Mouse (Mus musculus) common myeloid progenitor, adult 5-6 weeks (primary cell): ENCODE data around the gene Mbd3. TPM values are rescaled to one million over a fixed set of nuclear protein-coding genes. Genes with fewer than 3 reads are reported as not detected.

Source experiments
- ATAC-seq: replicated peaks from 2 replicates; pipeline ENCODE4 v1.8.0; 2016; ENCODE audit warnings: low read depth, mild to moderate bottlenecking, moderate TSS enrichment, inconsistent platforms; ENCODE audit not compliant: poor library complexity, severe bottlenecking
- total RNA-seq: library from RNA; stranded (forward); fragments of 200-1000, 187-1606 nt; gene quantifications from 2 replicates; pipeline ENCODE4 v1.2.3, GENCODE M21; 2017

Gene Mbd3
- 76.2 and 113 TPM in 2 replicates for total RNA-seq

DNA sequence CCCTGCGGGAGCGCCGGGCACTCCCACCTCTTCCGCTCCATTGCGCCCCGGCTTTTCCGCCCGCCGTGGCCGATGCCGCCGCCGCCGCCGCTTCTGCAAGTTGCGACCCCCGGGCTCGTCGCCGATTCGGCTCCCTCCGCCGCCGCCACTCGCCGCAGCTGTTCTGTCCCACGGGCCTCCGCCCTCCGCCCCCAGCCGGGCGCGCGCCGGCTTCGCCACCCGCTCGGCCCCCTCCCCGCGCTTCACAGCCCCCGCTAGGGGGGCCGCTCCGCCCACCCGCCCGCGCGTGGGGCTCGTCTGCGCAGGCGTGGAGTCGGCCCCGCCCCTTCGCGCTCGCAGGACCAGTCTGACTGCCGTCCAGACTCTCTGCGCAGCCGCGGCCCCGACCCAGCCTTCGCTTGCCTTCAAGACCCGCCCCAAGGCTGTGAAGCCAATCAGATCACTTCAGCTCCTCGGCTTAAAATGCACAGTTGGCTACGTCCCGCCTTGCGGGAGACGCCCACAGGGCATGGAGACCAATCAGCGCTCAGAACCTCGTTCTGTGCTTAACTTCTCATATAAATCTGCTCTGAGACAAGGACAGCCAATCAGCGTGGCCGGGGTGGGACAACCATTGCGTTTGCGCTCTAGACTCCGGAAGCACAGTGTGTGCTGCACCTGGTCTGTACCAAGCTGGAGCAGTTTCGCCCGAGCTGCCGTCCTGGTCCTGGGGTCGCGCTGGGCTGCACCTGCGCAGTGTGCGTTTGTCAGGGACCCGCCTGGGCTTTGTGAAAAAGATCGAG, at the start of gene Mbd3:
Gene Mbd3 (minus strand): TSS at position 360 of the 782 bp plus-strand sequence.
- peak; percentile 90 for ATAC-seq

DNA sequence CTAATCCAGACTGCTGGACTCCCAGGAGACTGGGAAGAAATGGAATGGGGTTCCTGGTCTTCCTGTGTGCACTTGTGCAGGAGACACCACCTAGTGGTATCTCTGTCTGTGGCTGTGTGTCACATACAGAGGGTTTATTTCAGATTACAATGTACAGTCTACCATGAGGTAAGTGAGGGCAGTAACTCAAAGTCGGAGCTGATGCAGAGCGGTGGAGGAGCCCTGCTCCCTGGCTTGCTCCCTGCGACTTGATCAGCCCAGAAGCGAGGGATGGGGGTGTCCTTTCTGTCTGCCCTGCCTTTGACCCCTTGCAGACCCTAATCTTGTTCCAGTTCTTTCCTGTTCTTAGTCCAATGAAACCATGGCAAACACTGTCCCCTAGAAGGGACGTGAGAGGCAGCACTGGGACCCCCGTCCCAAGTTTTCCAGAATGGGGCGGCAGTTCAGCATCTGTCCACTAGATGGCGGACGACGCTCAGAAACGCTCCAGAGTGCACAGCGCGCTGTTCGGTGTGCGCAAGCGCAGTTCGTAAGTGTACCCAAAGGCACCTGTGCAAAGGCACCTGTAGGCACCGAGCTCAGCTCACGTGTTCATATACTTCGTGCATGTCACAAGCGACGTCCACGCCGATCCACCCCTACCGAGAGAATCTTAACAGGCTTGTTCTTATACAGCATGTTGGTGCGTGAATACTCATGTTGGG, 46.7 kb upstream of the Mbd3 start:
- peak; percentile 85 for ATAC-seq

DNA sequence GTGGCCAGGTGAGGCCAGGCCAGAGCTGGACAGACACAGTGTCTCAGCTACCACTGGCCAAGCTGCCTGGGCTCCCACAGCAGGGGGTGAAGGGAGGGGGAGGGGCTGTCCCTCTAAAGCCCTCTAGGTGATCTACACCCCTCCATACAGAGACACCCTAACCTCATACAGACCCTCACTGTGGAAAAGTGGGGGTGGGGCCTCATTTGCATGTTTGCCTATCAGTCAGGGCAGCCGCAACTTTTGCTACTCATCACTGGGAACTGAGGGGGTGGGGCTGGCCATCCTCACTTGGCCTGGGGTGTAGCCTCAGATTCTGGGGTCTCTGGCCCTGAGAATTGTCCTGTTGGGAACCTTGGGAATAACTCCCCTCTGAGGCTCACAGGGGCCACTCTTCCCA, 45.7 kb upstream of the Mbd3 start:
- ATAC-seq = no peak

DNA sequence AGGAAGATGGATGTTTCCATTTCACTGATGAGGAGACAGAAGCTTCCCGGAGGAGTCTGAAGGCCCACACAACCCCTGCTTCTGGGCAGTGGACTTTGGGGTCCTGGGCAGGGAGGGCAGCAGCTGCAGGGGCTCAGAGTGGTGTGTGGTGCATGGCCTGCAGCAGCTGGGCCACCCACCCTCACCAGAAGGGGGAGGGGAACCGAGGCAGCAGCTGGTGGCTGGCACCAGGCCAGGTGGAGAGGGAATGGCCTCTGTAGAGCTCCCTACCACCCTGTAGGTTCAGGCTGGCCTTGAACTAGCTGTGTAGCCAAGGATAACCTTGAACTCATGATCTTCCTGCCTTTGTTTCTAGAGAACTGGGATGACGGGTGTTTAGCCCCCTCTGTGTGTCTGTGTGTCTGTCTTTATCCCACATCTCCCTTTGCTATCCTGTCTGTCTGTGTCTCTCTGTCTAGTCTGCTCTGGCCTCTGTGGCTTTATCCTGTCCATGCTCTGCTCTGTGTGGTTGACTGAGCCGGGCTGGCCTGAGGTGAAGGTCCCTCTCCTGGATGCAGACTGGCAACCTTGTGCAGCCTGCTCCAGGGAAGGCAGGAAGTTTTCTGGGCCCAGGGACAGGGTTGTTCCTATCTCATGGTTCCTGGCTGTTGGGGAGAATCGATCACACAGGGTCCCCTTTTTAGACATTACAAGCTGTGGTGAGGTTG, 45.1 kb upstream of the Mbd3 start:
- no peak; the same call in 1 of the 2 replicates for ATAC-seq

DNA sequence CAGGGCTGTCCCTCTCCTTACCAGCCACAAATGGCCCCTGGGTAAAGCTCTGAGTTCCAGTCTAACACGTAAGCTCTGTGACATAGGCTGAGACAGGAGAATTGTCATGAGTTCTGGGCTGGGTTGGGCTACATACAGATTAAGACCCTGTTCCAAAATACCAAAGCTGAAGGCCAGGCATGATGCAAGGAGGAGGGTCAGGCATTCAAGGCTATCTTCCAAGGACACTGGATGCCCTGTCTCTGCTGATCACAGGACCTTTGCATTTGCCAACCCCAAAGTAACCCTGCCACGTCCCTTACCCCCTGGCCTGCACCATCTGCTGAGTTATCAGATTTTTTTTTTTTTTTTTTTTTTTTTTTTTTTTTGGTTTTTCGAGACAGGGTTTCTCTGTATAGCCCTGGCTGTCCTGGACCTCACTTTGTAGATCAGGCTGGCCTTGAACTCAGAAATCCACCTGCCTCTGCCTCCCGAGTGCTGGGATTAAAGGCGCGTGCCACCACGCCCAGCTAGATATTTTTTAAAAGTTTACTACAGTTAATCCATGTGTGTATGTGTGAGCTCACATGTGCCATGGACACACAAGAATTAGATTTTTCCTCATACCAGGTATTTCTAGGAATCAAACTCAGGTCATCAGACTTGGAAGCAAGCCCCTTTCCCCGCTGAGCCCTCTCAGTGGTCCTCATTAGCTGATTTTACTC, 44.4 kb upstream of the Mbd3 start:
- ATAC-seq = no peak

DNA sequence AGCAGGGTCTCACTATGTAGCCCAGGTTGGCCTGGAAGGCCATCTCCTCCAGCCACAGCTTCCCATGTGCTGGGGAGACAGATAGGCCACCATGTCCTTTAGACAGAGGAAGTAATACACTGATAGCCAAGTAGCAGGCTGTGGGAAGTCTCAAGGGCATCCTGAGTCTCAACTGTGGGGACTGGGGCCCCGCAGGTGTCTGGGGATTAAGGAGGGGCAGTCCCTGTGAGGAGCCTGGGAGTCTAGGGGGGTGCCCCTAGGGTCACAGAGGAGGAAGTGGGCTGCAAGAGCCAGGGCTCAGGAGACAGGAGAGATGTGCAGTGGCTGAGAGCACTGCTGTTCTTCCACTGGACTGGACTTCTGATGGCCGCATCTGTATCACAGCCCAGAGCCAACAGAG, 43.6 kb upstream of the Mbd3 start:
- no peak; the same call in 1 of the 2 replicates for ATAC-seq

DNA sequence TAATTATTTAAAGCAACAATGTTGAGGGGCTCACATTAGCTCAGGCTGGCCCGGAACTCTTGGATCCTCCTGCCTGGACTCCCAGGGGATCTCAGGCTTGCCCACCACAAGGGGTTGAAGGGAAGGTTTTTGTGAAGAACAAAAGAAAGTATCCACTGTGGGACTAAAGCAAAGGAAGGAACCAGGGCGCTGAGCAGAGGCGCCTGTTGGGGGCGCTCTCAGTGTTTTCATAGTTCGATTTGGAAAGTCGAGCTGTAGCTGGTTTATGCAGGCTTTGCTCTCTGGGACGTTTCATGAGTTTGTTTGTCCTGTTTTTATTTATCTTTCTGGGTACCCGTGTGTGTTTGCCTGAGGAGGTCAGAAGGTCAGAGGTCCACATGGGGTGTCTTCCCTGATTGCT, 42.2 kb upstream of the Mbd3 start:
- ATAC-seq = no peak

DNA sequence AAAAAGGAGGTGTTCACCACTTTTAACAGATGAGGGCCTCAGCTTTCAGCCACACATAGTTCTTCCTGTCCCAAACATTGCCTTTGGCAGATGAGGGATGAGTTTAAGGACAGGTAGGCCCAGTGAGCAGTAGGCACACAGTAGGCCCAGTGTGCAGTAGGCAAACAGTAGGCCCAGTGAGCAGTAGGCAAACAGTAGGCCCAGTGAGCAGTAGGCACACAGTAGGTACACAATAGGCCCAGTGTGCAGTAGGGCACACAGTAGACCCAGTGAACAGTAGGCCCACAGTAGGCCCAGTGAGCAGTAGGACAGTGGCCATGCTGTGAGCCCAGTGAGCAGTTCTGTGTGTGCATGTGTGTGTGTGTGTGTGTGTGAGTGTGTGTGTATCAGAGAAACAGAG, 40.7 kb upstream of the Mbd3 start:
- ATAC-seq = no peak

DNA sequence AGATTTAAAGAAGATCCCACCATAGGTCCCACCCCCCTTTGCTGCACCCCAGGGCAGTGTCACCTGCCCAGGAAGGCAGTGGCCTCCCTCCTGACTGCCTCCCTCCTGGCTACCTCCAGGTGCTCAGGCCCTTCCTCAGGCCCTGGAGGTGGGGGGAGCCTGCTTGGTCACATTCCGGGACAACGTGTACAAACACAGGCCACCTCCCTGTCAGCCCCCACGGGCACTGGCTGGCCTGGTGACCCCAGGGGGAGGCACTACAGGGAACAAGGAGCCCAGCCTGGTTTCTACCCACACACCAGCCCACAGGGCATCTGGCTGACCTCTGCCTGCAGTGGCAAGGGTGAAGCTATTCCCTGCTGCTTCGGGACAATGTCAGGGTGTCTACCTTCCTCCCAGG, 38.6 kb upstream of the Mbd3 start:
- no peak for ATAC-seq

DNA sequence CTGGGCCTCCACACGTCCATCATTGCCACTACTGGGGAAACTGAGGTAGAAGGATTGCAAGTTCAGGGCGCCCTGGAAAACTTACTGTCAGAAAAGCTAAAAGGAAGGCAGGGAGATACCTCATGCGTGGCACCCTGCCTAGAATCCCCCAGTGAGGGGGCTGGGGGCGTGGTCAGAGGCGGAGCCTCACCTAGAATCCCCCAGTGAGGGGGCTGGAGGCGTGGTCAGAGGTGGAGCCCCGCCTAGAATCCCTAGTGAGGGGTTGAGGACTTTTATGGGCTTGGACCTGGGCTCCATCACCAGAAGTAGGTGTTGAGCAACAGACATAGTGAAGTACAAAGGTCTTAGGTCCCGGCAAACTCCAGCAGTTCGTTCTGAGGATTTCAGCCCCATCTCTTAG, 36.9 kb upstream of the Mbd3 start:
- no peak for ATAC-seq

DNA sequence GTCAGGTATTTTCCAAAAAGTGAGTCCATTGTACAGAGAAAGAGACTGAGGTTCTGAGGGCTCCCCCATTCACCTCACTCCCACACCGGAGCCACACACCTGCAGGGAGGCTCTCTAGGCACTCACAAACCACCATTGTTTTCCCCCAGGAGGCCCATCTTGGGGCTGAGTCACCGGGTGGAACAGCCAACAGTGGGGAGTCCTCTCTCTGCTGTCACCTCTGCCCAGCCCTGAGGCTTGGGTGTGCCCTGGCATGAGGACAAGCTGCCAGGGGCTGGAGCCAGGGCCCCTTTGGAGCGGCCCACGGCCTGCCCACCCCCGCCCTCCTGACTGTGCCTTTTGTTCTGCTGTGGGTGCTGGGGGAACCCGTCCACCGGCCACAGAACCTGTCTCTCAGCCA, 36.4 kb upstream of the Mbd3 start:
- 0 out of 2 replicates have a peak, but pooled peaks have one; percentile 2 for ATAC-seq

DNA sequence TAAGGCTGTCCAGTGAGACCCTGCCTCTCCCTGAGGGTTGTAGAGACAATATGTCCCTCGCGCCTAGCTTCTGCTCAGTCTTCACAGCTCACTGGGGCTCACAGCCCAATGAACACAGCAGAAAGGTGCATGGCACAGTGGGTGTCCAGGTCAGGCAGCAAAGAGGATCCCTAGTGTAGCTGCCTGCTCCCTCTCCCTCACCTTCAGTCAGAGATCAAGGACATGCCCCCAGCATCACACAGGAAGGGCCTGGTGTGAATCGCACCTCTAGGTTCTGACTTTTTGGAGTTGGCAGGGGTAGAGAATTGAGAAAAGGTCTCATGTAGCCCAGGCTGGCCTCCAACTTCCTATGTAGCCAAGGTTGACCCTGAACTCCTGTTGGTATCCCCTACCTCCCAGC, 35.5 kb upstream of the Mbd3 start:
- ATAC-seq = no peak

DNA sequence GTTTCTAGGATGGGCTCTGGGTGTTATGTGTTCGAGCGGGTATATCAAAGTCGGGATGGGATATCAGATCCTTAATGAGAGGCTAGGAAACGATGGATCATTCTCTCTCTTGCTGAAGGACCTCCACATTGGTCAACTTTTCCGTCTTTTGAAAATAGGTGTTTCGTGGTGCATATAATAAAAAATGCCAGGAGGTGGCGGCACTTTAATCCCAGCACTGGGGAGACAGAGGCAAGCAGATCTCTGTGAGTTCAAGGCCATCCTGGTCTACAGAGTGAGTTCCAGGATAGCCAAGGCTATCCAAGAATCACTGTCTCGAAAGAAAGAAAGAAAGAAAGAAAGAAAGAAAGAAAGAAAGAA, 34.9 kb upstream of the Mbd3 start:
- ATAC-seq = no peak; the same call in 1 of the 2 replicates

DNA sequence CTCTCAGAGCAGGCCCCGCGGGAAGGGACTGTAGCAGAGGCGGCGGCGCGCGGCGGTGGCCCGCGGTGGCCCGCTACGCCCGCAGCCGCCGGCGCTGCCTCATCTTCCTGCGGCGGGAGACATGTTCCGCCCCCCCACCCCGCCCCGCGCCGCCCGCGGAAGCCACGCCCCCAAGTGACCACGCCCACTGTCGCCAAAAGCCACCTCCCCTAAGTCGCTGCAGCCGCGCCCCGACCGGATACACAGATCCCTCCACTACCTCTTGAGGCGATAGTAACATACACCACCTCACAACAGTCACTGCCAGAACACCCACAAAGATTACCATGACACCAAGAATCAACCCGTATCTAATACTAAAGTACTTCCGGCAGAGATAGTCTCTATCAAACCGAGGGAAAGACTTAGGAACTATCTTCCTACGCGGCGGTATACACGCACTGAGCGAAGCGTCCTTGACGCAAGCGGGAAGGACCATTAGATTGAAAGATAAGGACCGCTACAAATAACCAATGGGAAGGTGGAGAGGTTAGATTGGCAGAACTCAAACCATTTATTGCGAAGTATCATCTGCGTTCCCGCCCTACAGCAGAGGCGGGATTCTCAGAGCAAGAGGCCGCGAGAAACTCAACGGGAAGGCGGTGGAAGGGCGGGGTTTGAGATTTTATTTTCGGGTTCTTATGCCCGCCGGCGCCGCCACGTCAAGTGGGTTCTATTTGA, 34.3 kb upstream of the Mbd3 start, which contains the start of gene Tcf3:
Gene Tcf3 (minus strand): TSS at position 135 of the 720 bp plus-strand sequence.
- ATAC-seq = peak; percentile 91

DNA sequence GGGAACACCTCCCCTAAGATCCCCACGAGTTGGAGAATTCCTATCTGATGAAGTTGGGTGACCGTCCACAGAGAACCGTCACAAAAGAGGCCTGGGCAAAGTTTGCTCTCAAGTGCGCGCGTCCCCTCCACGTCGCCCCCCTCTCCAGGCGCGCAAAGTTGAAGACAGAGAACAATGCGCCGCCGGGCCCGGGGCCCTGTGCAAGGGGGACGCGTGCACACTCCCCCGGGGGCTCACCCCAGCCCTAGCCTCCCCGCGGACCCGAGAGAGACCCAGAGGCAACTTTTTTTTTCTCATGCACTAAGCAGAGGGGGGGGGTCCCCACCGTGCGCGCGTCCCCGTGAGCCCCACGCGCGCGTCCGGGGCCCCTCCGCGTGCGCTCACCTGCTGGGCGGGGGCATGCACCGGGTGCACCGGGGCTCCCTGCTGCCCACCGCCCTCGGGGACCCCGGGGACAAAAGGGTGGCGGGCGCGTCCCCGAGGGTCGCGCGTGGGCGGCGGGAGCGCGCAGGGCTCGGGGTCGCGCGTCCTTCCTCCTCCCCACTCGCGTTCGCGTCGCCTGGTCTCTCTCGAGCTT, 33.7 kb upstream of the Mbd3 start:
- ATAC-seq = no peak

DNA sequence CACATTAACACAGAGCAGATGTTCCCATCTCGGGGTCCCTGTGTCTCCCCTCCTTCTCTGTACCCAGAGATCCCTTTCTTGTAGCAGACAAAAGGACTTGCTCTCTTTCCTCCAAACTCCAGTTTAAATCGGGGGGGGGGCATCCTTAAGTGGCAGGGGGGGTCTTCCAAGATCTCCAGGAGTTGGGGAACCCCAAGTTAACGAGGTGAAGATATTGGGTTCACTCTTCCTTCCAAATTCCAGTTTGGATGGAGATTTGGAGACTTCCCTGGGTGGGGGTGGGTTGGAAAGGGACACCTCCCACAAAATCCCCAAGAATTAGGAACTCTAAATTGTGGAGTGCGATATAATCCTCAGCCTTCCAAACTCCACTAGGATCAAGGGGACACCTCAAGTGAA, 33.0 kb upstream of the Mbd3 start:
- ATAC-seq = no peak

DNA sequence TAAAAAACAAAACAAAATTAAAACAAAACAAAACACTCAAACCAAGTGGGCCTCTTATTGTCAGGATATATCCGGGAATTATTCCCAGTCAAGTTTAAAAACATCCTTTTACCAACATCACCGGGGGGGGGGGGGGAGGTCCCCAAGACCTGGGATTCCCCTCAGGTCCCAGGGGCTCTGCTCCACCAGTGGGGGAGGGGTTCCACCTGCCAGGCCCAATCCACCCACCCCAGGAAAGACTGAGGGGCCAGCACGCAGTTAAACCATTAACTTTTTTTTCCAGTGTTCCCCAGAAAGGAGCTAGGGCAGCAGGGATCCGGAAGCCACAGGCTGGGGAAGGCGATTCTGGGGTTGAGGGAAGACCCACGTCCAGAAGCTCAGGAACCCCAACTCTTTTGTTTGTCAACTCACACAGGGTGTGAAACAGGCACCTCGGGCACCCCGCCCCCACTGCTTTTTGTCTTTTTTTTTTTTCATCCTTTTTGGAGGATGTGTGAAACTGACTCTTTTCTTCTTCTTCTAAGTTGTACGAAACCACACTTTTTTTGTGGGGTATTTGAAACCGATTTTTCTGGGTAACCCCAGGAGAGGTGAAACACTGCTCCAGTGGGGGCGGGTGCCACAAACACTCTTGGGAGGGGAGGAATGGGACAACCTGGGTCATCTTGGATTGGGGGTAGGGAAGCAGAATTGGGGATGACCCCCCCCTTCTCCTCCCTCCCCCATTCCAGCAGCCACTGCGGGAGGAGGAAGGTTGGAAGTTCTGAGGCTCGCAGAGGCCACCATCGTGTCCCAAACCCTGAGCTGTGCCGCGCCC, 32.4 kb upstream of the Mbd3 start:
- ATAC-seq = no peak

DNA sequence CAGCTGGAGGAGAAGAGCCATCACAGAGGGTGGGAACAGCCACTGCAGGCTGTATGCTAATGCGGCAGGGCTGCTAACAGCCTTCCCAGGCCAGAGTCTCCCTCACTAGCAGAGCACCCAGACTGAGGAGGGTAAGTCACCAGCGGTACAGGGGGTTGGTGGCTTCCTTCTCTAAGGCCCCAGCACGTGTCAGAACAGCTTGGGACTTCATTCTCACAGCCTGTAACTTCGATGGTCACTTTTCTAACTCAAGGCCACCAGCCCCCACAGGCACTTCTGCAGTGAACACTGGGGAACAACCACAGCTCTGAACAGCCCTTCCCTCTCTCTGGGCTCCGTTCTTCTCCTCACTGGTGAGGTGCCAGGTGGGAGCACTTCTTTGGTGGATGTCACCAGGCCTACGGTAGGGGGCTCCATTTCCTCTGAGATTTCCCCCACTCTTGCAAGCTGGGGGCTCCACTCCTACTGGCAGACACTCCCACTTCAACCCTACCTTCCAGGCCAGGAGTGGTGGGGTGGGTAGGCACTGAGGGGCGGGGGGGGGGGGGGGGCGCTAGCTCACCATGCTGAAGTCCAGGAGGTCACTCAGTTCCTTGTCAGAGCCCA, 31.1 kb upstream of the Mbd3 start:
- no peak for ATAC-seq
